Mouse (Mus musculus): ENCODE results near the gene Acrv1. TPM values are rescaled to one million over a fixed set of nuclear protein-coding genes. Genes with fewer than 3 reads are reported as not detected.
"Not testable (repeated sequence)": the region's sequence is repeated elsewhere in the genome, so short reads cannot be mapped to it uniquely, and the experiment has no call there.

Acrv1 gene
- not detected for total RNA-seq (2021)
- long read RNA-seq, experiment 1, result 0 reads
- long read RNA-seq, experiment 2, result 0 reads

DNA sequence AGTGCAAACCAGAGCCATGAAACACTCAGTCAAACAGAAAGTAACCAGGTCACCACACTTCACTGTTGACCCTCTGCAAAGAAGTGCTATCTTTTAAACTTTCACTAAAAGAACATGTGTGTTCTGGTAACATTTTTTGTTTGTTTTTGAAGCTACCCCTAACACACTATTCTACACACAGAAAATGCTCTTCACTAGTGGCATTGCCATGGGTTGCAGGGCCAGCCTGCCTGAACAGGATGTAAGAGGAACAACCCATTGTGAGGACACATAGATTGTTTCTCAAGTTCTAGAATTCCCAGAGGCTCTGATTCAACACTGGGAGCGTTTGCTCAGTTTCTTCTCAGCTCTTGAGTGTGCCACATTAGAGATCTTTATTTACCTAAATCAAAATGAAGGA, at the start of gene Acrv1:
Acrv1 (plus strand) TSS at position 301 of the 400 bp plus-strand sequence.
- intact Hi-C loops (cut with DNase I), result no loop called here
- no peak for DNase-seq (ENCODE audit: low spot score in 2 of 2)

DNA sequence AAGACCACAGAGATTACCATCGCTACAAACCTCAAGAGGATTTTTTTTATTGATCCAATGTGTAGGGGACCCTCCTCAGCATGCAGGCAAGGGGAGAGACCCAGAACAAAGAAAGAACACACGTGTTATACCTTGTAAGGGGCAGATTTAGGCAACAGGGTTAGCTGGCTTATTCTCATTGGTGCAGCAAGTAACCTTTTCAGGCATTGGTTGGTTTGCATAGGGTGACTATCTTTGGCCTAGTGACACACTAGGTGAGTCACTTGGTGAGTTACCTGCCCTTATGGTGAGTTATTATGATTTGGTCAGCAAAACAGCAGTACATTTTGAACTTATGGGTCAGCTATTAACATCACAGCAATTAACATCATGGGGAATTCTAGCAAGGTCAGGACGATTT, 49.7 kb upstream of the Acrv1 start, which contains the start of gene A630095E13Rik:
A630095E13Rik (minus strand) TSS at position 101 of the 400 bp plus-strand sequence.
- DNase-seq (ENCODE audit: low spot score in 2 of 2); intact Hi-C loops (cut with DNase I): not testable (repeated sequence)

DNA sequence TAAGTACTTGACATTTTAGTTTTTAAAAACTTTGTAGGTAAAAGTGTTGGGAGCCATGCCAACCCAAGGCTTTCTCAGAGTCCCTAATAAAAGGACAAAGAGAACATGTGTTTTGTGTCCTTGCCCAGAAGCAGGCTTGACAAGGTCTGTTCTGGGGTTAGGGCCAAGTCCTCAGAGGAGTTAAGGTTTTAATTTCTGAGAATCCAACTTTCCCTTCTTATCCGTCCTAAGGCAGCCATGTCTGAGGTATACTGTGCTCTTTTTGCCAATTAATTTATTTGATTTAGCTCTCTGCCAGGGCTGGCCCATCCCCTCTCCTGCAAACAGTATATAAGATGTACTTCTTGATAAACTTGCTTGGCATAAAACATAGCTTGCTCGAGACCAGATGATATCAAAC, 11.6 kb upstream of the Acrv1 start:
- no peak for DNase-seq (ENCODE audit: low spot score in 2 of 2)
- intact Hi-C loops (cut with DNase I), result loop anchor here (10.0 kb wide), 1 partner anchor 1087 kb away; no protein-coding TSS in a partner anchor

DNA sequence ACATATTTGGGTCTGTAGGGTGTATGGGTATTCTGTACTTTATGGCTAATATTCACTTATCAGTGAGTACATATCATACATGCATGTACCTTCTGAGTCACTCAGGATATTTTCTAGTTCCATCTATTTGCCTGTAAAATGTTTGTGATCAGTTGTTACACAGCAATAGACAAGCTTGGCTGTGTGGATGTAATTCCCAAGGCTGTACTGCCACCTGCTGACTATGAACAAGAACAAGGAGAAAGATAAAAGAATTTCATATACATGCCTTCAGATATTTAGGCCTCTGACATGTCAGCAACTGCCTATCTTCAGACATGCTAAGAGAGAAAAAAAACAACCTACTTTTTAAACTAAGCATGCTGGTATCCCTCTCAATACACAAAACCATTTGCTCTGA, 5.7 kb upstream of the Acrv1 start:
- DNase-seq (ENCODE audit: low spot score in 2 of 2), result peak; percentile 10 to 14
- intact Hi-C loops (cut with DNase I), result loop anchor here (10.0 kb wide), 1 partner anchor 1093 kb away; no protein-coding TSS in a partner anchor

DNA sequence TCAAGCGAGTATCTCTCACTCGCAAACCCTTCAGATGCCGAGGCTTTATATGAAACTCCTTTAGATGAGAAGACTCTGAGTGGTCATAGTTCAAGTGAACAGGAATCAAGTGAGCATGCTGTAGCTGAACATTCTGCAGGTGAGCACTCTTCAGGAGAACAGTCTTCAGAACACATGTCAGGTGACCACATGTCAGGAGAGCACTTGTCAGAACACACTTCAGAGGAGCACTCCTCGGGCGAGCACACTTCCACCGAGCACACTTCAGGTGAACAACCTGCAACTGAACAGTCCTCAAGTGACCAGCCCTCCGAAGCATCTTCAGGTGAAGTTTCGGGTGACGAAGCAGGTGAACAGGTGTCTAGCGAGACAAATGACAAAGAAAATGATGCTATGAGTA, 1.3 kb downstream of the Acrv1 start:
- intact Hi-C loops (cut with DNase I), result no loop called here

DNA sequence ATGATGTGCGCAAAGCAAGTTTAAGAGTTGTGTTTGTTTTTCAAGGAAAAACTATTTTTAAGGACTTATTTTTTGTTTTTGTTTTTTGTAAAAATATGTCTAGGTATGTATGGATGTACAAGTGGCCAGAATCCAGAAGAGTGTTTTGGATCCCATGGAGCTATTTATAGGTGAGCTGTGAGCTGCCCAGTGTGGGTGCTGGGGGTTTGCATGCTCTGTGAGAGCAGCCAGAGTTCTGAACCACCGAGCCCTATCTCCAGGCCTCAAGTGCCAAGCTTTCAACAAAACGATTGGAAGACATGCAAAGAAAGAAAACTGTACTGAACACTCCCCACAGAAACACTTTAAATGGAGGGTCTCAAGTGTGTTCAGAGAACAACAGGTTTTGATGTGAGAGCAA, 12.9 kb downstream of the Acrv1 start:
- intact Hi-C loops (cut with DNase I), result no loop called here
- DNase-seq (ENCODE audit: low spot score in 2 of 2), result no peak

More for the DNA sequence above, 1.3 kb downstream of the Acrv1 start:
- no peak for DNase-seq (ENCODE audit: low spot score in 2 of 2)

DNA sequence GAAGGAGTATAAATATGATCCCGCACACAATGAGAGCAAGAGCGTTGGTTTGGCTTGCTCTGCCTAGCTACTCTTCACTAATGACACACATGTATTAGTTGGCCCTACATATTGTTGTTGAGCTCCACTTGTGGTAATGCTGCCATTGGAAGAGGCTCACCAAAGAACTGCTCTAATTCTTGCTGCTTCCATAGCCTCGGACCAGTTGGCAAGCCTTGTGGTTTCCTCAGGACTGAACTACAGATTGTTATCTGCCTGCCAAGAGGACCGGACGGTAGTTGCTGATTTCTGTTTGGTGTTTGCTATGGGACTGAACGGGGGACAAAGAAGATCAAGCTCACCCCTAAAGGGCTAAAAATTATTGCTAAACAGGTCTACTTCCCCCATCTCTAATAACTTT, 14.3 kb downstream of the Acrv1 start:
- DNase-seq (ENCODE audit: low spot score in 2 of 2), result no peak
- intact Hi-C loops (cut with DNase I), result no loop called here

DNA sequence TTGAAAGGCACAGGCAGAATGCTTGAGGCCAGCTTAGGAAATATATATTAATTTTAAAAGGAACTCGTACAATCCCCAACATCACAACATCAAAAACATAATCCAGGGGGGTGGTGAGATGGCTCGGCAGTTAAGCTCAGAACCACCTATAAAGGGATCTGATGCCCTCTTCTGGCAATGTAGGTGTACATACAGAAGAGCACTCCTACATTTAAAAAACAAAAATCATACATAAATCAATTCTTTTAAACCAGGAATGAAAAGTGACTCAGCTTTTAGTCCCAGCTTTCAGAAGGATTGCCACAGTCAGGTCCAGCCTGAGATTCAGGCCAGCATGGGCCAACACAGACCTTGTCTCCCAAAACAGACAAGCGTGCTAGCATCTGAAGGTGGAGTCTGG, 23.6 kb downstream of the Acrv1 start:
- intact Hi-C loops (cut with DNase I), result loop anchor here (10.0 kb wide), 1 partner anchor 1122 kb away; no protein-coding TSS in a partner anchor
- peak in 1 of 2 experiments; percentile 22 for DNase-seq (ENCODE audit: low spot score in 2 of 2)

DNA sequence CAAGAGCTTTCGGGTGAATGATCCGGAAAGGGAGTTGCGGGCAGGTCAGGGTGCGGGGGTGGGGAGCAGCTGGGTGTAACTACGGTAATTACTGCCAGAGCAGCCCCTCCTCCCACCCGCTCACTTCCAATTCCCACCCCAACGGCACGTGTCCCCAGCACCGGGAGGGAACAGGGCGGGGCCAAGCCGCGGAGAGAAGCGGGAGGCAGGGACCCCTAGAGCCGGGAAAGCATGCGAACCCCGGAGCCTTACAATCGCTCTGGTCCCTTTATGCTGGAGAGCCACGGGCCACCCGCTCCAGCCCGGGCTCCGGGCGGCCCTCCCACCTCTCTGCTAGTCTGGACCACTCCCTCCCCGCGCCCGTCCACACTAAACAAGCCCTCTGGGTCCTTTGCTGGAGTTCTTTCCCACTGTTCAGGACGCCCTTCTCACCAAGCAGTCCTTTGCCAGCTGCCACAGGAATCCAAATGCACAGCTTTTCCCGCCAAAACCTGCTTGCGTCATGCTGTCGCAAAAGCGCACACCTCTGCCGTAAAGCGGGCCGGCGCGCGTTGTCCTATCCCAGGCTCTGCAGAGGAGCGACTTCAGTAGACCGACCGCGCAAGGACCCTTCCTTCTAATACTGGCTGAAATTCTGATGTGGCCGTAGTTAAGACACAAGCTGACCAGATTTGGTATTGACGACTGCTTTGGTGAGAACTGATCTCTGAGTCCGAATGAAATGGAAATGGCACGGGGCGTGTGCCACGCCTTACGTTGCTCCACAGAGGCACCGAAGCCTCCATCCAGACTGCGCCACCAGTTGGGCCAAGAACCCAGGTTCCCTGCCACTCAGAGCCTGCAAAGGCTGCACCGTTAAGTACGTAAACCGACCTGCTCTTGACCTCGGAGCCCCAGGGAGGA, 33.4 kb downstream of the Acrv1 start:
- peak; percentile 93 to 94 for DNase-seq (ENCODE audit: low spot score in 2 of 2)
- intact Hi-C loops (cut with DNase I), result no loop called here

DNA sequence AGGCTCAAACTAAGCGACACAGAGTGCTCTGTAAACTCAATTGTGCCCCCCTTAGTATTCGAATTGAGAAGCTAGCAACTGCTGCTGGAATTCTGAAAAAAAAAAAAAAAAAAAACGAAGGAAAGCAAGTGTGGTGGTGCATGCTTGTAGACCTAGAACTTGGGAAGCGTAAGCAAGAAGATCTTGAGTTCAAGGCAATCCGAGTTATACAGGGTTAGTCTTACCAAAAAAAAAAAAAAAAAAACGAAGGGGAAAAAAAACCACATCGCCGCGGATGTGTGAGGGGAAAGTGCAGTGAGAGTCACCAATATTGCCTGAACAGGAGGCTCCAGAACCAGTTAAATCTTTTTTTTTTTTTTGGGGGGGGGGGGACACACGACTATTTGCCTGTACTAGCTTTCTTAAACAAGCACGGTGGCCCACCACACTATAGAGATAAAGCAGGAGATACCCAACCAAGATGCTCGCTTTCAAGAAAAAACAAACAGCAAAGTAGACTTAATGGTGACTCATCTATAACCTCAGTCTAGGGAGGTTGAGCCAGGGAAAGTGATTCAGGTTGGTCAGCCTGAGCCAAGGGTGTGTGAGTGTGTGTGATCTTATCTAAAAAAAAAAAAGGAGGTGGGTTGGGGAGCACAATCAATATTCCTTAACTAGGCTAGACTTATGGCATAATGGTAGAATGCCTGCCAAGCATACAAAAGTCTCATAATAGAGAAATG, 34.2 kb downstream of the Acrv1 start, which contains the start of gene Chek1:
Chek1 (minus strand) TSS at position 32 of the 722 bp plus-strand sequence.
- no peak for DNase-seq (ENCODE audit: low spot score in 2 of 2)
- intact Hi-C loops (cut with DNase I), result no loop called here

Other genes with a start within 250 kb of the Acrv1 start
- gene Gm9513, start 217.6 kb upstream of the Acrv1 start, total RNA-seq (2021), result not detected
- gene Gm5615, start 151.3 kb upstream of the Acrv1 start, total RNA-seq (2021), result not detected
- not detected for gene Gm17689, start 110.6 kb upstream of the Acrv1 start, total RNA-seq (2021)
- not detected for gene A630095E13Rik, start 49.8 kb upstream of the Acrv1 start, total RNA-seq (2021)
- 1 to 10 TPM; 2.0 to 3.2 TPM for gene Chek1, start 33.8 kb downstream of the Acrv1 start, total RNA-seq (2021)
- 10 to 100 TPM; 63.1 to 67.8 TPM for gene Stt3a, start 74.5 kb downstream of the Acrv1 start, total RNA-seq (2021)
- gene Ei24, start 104.2 kb downstream of the Acrv1 start, total RNA-seq (2021), result 100 to 1,000 TPM; 126 to 128 TPM
- gene Fez1, start 128.6 kb downstream of the Acrv1 start, total RNA-seq (2021), result 100 to 1,000 TPM; 324 to 329 TPM

Data from left cerebral cortex, postnatal 14 days (tissue).